Mouse (Mus musculus) CH12.LX (cell line): ENCODE data around the gene Gm49486. TPM values are rescaled to one million over a fixed set of nuclear protein-coding genes. Genes with fewer than 3 reads are reported as not detected.

Experiments
- DNase-seq: peaks from one replicate; pipeline ENCODE4 v3.0.0-alpha.2; 2013; ENCODE audit errors: extremely low read depth
- H3K27ac ChIP-seq: 2 replicates; pipeline ENCODE4 v1.5.1; 2012; ENCODE audit warnings: low read depth, mild to moderate bottlenecking, control low read depth, moderate library complexity; ENCODE audit not compliant: insufficient read depth
- H3K27me3 ChIP-seq: replicated peaks from 2 replicates; pipeline ENCODE3; 2012; ENCODE audit warnings: inconsistent platforms
- H3K36me3 ChIP-seq, 2 experiments: replicated peaks in 1 of 2; 2 replicates each; pipeline versions ENCODE3 to v1.6.1; 2012; ENCODE audit warnings: inconsistent platforms in 1 of 2, low read length in 1 of 2, mild to moderate bottlenecking in 1 of 2, mixed read lengths in 1 of 2, moderate library complexity in 1 of 2; ENCODE audit not compliant: control insufficient read depth in 1 of 2, insufficient read depth in 1 of 2
- H3K4me1 ChIP-seq, 2 experiments: 2 replicates each; pipeline ENCODE4 v1.6.1; 2012; ENCODE audit warnings: inconsistent platforms in 1 of 2, moderate library complexity in 1 of 2; ENCODE audit not compliant: insufficient read depth in 2 of 2, control insufficient read depth in 1 of 2
- H3K4me2 ChIP-seq: 2 replicates; pipeline ENCODE4 v1.6.1; 2012; ENCODE audit warnings: low read depth, mild to moderate bottlenecking, control low read depth; ENCODE audit not compliant: poor library complexity, insufficient read depth, severe bottlenecking
- H3K4me3 ChIP-seq, 3 experiments: fragments of 150-350 bp in 1 of 3; sonication (generic) in 1 of 3; replicated peaks in 1 of 3; 2 replicates each; pipeline versions ENCODE3 to v1.5.1; 2011 to 2012; ENCODE audit warnings: low read depth in 2 of 3, low read length in 2 of 3, mild to moderate bottlenecking in 2 of 3, moderate library complexity in 2 of 3, control low read depth in 1 of 3, improper control_type of control experiment in 1 of 3, inconsistent platforms in 1 of 3, mixed read lengths in 1 of 3; ENCODE audit not compliant: poor library complexity in 1 of 3
- H3K79me2 ChIP-seq: replicated peaks from 2 replicates; pipeline ENCODE4 v1.6.1; 2012; ENCODE audit warnings: mild to moderate bottlenecking, moderate library complexity; ENCODE audit not compliant: control insufficient read depth, poor library complexity, insufficient read depth, severe bottlenecking; ENCODE audit errors: extremely low read depth
- H3K9ac ChIP-seq: 2 replicates; pipeline ENCODE4 v1.6.1; 2012; ENCODE audit warnings: low read depth, mild to moderate bottlenecking, control low read depth, moderate library complexity; ENCODE audit not compliant: insufficient read depth
- H3K9me3 ChIP-seq: replicated peaks from 2 replicates; pipeline ENCODE3; 2012; ENCODE audit warnings: low read length, inconsistent platforms, mixed read lengths
- BHLHE40 ChIP-seq: IDR thresholded peaks from 2 replicates; pipeline ENCODE4 v1.6.1; 2011; ENCODE audit warnings: mild to moderate bottlenecking, low read depth, low read length, improper control_type of control experiment
- CHD1 ChIP-seq: IDR thresholded peaks from 2 replicates; pipeline ENCODE4 v1.6.1; 2012; ENCODE audit warnings: low read depth, low read length, improper control_type of control experiment, inconsistent platforms
- CTCF ChIP-seq, 2 experiments: IDR thresholded peaks in 1 of 2; conservative IDR thresholded peaks in 1 of 2; 2 replicates each; pipeline ENCODE4 v1.5.1; 2011 to 2012; ENCODE audit warnings: low read depth in 2 of 2, low read length in 2 of 2, improper control_type of control experiment in 1 of 2, inconsistent platforms in 1 of 2, mild to moderate bottlenecking in 1 of 2, moderate library complexity in 1 of 2
- EP300 ChIP-seq: IDR thresholded peaks from 2 replicates; pipeline ENCODE4 v1.6.1; 2011; ENCODE audit warnings: low read length, improper control_type of control experiment
- GABPA ChIP-seq: IDR thresholded peaks from 2 replicates; pipeline ENCODE4 v1.6.1; 2012; ENCODE audit warnings: low read depth, low read length, improper control_type of control experiment, inconsistent platforms; ENCODE audit not compliant: insufficient replicate concordance
- HCFC1 ChIP-seq: IDR thresholded peaks from 2 replicates; pipeline ENCODE4 v1.6.1; 2012; ENCODE audit warnings: low read depth, mild to moderate bottlenecking, inconsistent platforms, low read length, improper control_type of control experiment
- IRF4 ChIP-seq: IDR thresholded peaks from 2 replicates; pipeline ENCODE4 v1.6.1; 2014; ENCODE audit warnings: low read depth, mild to moderate bottlenecking, inconsistent platforms, low read length, improper control_type of control experiment
- MAFK ChIP-seq: IDR thresholded peaks from 2 replicates; pipeline ENCODE4 v1.6.1; 2011; ENCODE audit warnings: low read length, improper control_type of control experiment; ENCODE audit not compliant: insufficient replicate concordance
- MAX ChIP-seq: IDR thresholded peaks from 2 replicates; pipeline ENCODE4 v1.6.1; 2011; ENCODE audit warnings: low read length, improper control_type of control experiment
- MAZ ChIP-seq: IDR thresholded peaks from 2 replicates; pipeline ENCODE4 v1.6.1; 2012; ENCODE audit warnings: low read depth, mild to moderate bottlenecking, inconsistent platforms, low read length, improper control_type of control experiment, moderate library complexity
- MYC ChIP-seq: IDR thresholded peaks from 2 replicates; pipeline ENCODE4 v1.6.1; 2011; ENCODE audit warnings: low read depth, mild to moderate bottlenecking, improper control_type of control experiment, low read length
- NRF1 ChIP-seq: IDR thresholded peaks from 2 replicates; pipeline ENCODE4 v1.6.1; 2014; ENCODE audit warnings: low read depth, mild to moderate bottlenecking, inconsistent platforms, low read length, improper control_type of control experiment, moderate library complexity
- PAX5 ChIP-seq: IDR thresholded peaks from 2 replicates; pipeline ENCODE4 v1.6.1; 2012; ENCODE audit warnings: low read length, inconsistent platforms, mixed read lengths
- RCOR1 ChIP-seq: conservative IDR thresholded peaks from 2 replicates; pipeline ENCODE4 v1.6.1; 2012; ENCODE audit warnings: low read depth, mild to moderate bottlenecking, inconsistent platforms, low read length, improper control_type of control experiment
- SMC3 ChIP-seq: IDR thresholded peaks from 2 replicates; pipeline ENCODE4 v1.6.1; 2011; ENCODE audit warnings: low read depth, low read length, improper control_type of control experiment
- UBTF ChIP-seq: IDR thresholded peaks from 2 replicates; pipeline ENCODE4 v1.6.1; 2012; ENCODE audit warnings: low read depth, mild to moderate bottlenecking, inconsistent platforms, low read length, improper control_type of control experiment, moderate library complexity
- USF2 ChIP-seq: conservative IDR thresholded peaks from 2 replicates; pipeline ENCODE4 v1.6.1; 2011; ENCODE audit warnings: low read depth, low read length, improper control_type of control experiment
- ZMIZ1 ChIP-seq: IDR thresholded peaks from 2 replicates; pipeline ENCODE4 v1.6.1; 2012; ENCODE audit warnings: low read depth, mild to moderate bottlenecking, inconsistent platforms, low read length, improper control_type of control experiment
- dilution Hi-C: fragments of 300-500 bp; cut with MboI; formaldehyde crosslinking; loops from 2 replicates; pipeline ENCODE4 v1.14.3; 2020; ENCODE audit warnings: low sequenced_read_pairs; ENCODE audit not compliant: extremely low pct_unique_long_range_greater_than_20kb, extremely low pct_ligation_motif_present
- in situ Hi-C: fragments of 300-500 bp; cut with MboI; formaldehyde crosslinking; loops from 3 replicates; pipeline ENCODE4 v1.14.3; 2019; ENCODE audit warnings: low sequenced_read_pairs, low pct_ligation_motif_present, low pct_unique_long_range_greater_than_20kb, mixed read lengths
- polyA plus RNA-seq: library from polyadenylated mRNA; unstranded; fragments of >175 nt; gene quantifications from 2 replicates; pipeline ENCODE4 v1.2.1, GENCODE M21; 2012; ENCODE audit warnings: low read depth; ENCODE audit not compliant: insufficient read length
- total RNA-seq, 2 experiments: library from RNA; depleted of rRNA; stranded (reverse); fragments of 300-350 nt in 1 of 2; fragments of >200 nt in 1 of 2; gene quantifications; 2 replicates each; pipeline ENCODE4 v1.2.3; 2012 to 2014

The Gm49486 gene
- total and polyA plus RNA-seq, 3 experiments = 0.21 to 0.77 (median 0.59) TPM

GRCm38 (mm10) chr15:79289441-79289840 lies 60.2 kb downstream of the Gm49486 start:
- no peak overlapping the region for H3K4me3 ChIP-seq
- peaks cover 57 to 93% of the 10 kb centered on the region in 2 experiments for H3K36me3 ChIP-seq
- H3K9me3 ChIP-seq = no peaks in the 10 kb centered on the region
- no peaks in the 10 kb centered on the region for H3K27me3 ChIP-seq
- in situ Hi-C loops (loop anchor here (5.0 kb wide), 2 partner anchors 33 to 178 kb away; no protein-coding TSS in a partner anchor), dilution Hi-C loops (no loop called here)
- H3K27ac ChIP-seq = no peak overlapping the region
- H3K9ac ChIP-seq = no peak overlapping the region
- no peaks in the 10 kb centered on the region for H3K4me1 ChIP-seq
- TF ChIP-seq EP300 (no peak), ZMIZ1 (no peak), RCOR1 (no peak), HCFC1 (no peak), BHLHE40 (no peak), GABPA (no peak), IRF4 (no peak), MAX (no peak), MAFK (no peak), MAZ (no peak), USF2 (no peak), UBTF (no peak)
- DNase-seq = no peak
- no peak overlapping the region for H3K4me2 ChIP-seq
- H3K79me2 ChIP-seq = no peaks in the 10 kb centered on the region

GRCm38 (mm10) chr15:79290340-79290739 lies 61.1 kb downstream of the Gm49486 start:
- dilution Hi-C loops = no loop called here
- Histone ChIP-seq H3K4me2 (no peak overlapping the region), H3K4me1 (no peaks in the 10 kb centered on the region), H3K4me3 (no peak overlapping the region), H3K9me3 (no peaks in the 10 kb centered on the region), H3K9ac (no peak overlapping the region), H3K36me3 (peaks cover 57 to 91% of the 10 kb centered on the region in 2 experiments), H3K27ac (no peak overlapping the region), H3K79me2 (no peaks in the 10 kb centered on the region), H3K27me3 (no peaks in the 10 kb centered on the region)
- no peak for DNase-seq
- in situ Hi-C loops = no loop called here
- TF ChIP-seq NRF1 (no peak), CTCF (conservative IDR thresholded peaks at IDR 0.05 in 1 of 2, IDR thresholded peaks at IDR 0.05 in 1 of 2; ENCODE audit: low read depth in 2 of 2, low read length in 2 of 2) (peak in 1 of 2 experiments; percentile 34; a peak in 2 of 4 replicates), SMC3 (peak; percentile 27)
- TF ChIP-seq, all 38 proteins: peak for 2

GRCm38 (mm10) chr15:79292779-79293178 lies 63.6 kb downstream of the Gm49486 start:
- H3K79me2 ChIP-seq = no peaks in the 10 kb centered on the region
- H3K4me3 ChIP-seq = no peak overlapping the region
- no peaks in the 10 kb centered on the region for H3K9me3 ChIP-seq
- H3K4me1 ChIP-seq = no peaks in the 10 kb centered on the region
- in situ Hi-C loops (no loop called here), dilution Hi-C loops (no loop called here)
- no peak for DNase-seq
- no peak overlapping the region for H3K4me2 ChIP-seq
- TF ChIP-seq USF2 (no peak), CHD1 (no peak), MYC (no peak), SMC3 (no peak), PAX5 (no peak), ZMIZ1 (no peak)
- no peak overlapping the region for H3K9ac ChIP-seq
- H3K27ac ChIP-seq = no peak overlapping the region
- no peaks in the 10 kb centered on the region for H3K27me3 ChIP-seq
- peaks cover 43 to 83% of the 10 kb centered on the region in 2 experiments for H3K36me3 ChIP-seq
